Mouse (Mus musculus) spleen, embryonic (tissue): ENCODE data around the gene Saa2.

ENCODE experiments used
- CTCF ChIA-PET: fragments of 350-600 bp; sonication (Branson Sonifier 250); formaldehyde crosslinking; loops from one replicate; lab custom pipeline; 2022; lab: Charles Lee

The Saa2 gene

DNA sequence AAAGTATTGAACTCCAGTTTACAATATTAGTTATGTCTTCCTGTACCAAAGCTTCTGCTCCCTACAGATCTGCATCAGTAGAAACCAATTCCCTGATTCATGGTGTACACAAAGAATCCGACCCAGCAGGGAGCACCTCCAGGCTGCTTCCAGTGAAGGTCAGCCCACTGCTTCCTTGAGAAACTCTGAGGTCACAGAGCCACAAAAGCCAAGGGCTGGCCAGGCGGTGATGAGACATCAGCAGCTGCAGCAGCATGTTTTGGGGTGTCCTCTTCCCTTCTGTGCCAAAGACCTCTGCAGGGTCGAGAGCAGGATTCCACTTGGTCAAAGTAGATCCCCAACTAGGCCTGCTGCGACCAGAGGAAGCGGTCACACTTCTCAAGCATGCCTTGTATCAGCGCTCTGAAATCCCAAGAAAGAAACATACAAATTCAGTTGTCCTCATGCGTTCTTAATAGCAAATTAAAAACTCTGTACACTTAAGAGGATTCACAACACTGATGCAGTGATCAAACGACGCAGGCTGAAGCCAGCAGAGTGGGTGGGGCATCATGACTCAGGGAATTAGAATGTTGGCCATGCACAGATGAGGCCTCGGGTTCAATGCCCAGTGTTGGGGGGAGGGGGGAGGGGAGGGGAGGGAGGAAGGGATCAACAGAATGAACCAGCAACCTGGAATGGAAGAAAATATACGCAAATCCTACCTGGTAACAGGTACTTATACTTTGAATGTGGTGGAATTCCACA is 9.6 kb downstream of the Saa2 start:
- CTCF ChIA-PET: no interaction called here

DNA sequence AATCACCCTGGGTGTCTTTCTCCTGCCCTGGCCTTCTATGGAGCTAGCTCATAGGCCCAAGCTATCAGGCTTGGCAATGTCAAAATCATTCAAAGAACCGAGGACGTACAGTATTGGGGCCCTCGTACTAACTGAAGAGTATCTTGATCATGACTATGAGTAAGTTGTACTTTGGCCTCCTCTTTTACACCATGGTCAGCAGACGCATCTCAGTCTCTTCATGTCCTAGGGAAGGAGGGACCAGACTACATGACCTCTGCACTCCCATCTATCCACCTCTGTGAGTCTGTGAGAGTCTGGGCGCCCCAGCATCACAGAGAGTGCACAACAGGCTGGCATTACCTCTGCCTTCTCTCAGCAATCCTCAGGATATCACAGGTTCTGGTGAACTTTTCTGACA is 11.0 kb downstream of the Saa2 start:
- CTCF ChIA-PET: no interaction called here

DNA sequence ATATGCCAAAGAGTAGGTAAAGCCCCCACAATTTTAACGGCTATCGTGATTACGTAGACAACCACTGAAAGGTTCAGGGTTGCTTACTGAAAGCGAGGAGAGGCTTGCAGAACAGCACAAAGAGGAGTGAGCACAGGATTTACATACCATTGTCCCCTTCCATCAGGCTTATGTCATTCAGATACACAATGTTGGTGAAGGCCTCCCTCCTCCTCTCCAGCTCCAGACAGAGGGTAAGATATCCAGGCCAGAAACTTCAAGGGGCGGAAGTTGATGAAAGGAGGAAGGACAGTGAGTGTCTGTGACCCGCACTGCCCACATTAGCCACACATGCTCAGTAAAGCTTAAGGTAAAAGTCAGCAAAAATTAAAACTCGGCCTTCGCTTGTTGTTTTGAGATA is 13.1 kb downstream of the Saa2 start:
- CTCF ChIA-PET: no interaction called here

DNA sequence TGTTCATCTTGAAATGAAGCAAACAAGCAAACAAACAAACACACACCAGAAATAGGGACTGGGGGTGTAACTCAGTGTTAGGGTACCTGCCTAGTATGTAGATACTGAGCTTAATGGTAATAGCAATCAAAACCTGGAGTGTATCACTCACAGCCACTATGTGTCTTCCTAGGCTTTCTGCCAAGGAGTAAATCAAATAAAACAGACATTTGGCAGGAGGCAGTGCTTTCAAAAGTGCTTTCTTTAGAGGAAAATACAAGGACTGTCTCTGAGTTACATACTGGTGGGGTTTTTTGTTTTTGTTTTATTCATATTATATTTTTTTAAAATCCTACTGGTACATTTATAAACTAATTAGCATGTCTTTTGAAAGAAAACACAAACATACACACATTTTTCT is 15.8 kb downstream of the Saa2 start:
- CTCF ChIA-PET: no interaction called here

- CTCF ChIA-PET: no interaction called here
Observed at GRCm38 (mm10) chr7:46768451-46768850, 16.9 kb downstream of the Saa2 start.

DNA sequence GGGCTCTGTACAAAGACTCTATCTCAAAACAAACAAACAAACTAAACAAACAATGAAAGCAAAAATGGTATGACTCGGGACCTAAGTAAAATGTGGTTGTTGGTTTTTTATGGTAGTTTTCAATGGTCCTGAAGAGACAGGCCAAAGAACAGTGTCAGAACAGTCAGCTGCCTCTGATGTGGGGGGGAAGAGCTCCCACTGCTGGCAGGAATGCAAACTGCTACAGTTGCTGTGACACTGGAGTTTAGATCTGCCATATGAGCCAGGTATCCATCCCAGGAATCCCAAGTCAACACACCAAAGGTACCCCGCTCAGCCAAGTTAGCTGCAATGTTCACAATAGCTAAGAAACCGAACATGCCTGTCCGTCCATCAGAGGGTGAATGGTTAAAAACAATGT is 19.1 kb downstream of the Saa2 start:
- CTCF ChIA-PET: interaction anchor here (1.2 to 1.3 kb wide), 2 partner anchors 55 to 106 kb away, joined by 3 to 5 read pairs; partner anchors contain the start of gene Saa3

GRCm38 (mm10) chr7:46789177-46789849 is 37.7 kb downstream of the Saa2 start:
- CTCF ChIA-PET: no interaction called here

GRCm38 (mm10) chr7:46793871-46794270 is 42.3 kb downstream of the Saa2 start:
- CTCF ChIA-PET: no interaction called here

GRCm38 (mm10) chr7:46795287-46796205 is 44.0 kb downstream of the Saa2 start, which contains the start of the genes Hps5 and Gtf2h1:
Hps5 (minus strand) TSS chr7:46796064.
Gtf2h1 (plus strand) TSS chr7:46796103.
- CTCF ChIA-PET: interaction anchor here (0.6 to 0.7 kb wide), 2 partner anchors 39 to 92 kb away, joined by 3 to 4 read pairs; no protein-coding TSS in a partner anchor

DNA sequence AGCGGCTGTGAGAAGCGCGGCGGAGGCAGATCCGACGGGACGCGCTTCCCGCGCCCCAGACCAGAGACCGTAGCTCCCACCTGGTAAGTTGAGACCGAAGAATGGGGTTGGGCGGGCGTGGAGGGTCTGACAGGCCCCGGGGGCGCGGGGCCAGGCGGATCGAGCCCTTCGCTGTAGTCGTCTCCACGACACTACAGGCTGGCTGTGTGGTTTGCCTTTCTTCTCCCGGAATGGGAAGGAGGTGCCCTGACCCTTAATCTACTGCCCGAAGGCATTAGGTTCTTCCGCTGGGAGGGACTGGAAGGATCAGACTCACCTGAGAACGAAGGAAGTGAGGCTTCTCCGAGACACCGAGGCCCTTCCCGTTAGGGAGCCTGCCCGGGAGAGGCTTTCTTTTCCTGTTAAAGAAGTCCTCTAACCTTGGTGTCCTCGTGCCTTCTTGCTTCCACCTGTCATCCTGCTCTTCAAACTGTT is 44.7 kb downstream of the Saa2 start:
- CTCF ChIA-PET: no interaction called here

DNA sequence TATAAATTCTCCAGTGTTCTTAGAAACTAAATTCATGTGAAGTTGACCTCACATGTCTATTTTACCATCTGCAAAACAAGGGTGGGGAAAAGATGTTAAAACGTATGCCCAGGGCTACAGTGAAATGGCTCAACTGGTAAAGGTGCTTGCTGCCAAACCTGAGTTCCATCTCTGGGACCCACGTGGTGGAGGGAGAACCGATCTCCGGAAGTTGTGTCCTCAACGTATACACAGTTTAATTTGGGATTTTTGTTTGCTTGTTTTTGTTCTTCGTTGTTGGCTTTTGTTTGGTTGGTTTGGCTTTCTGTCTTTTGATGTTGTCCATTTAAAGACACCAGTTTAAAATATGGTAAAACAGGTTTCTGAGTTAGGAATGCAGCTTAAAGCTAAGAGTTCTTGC is 45.2 kb downstream of the Saa2 start:
- CTCF ChIA-PET: no interaction called here
